ENCODE assay signal across 8 mouse cellular contexts in the genomic region with DNA sequence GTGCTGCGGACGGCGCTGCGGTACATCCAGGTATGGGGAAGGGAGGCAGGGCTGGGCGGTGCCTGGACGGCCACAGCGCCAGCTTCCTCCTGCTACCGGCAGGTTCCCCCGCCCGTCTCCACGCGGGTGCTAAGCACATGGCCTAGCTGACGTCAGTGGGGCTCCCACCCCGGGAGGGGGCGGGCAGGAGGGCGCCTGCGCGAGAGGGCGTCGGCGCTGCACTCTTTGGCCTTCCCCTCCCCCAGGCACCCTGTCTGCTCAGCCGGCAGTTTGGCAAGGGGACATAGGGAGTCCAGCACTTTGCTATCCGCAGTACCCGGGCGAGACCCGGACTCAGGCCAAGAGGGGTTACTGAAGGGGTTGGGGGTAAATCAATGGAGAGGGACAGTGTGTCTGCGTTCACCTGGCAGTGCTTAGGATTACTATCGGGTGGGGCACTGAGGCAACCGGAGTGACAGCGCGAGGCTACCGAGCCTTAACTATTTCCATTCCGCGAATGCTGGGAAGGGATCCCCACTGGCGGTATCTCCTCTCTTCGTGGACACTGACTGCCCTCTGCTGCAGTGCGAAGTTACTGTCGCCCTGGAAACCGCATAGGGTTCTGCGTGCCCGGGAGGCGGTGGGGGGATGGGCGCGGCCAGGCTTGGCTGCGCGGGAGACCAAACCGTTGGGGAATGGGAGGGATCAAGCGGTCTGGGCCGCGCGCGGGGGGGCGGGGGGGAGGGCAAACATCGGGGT. TPM values are rescaled to one million over a fixed set of nuclear protein-coding genes. Genes with fewer than 3 reads are reported as not detected.
DNase-seq lines count a peak whose midpoint lies in the region; ATAC-seq and TF ChIP-seq lines count a peak whose summit lies in the region.

No protein-coding gene starts in this region.

- peak overlapping the region; percentile 69 for H3K4me3 ChIP-seq in bone marrow macrophage, adult 2 months (ENCODE audit: insufficient read depth, low read length)
- H3K4me3 ChIP-seq in embryonic fibroblast, embryonic 13.5 days (ENCODE audit: insufficient read depth, low read length): peak overlapping the region; percentile 23
- H3K4me3 ChIP-seq in kidney, embryonic 14.5 days (ENCODE audit: low read length): peak overlapping the region; percentile 51
- peak overlapping the region; percentile 56 for H3K4me3 ChIP-seq in limb, embryonic 15.5 days
- H3K4me3 ChIP-seq in midbrain, postnatal 0 days (ENCODE audit: low read depth, low read length): peak overlapping the region; percentile 54

- peaks cover 13% of the 10 kb centered on the region; the same call in 1 of the 2 replicates for H3K36me3 ChIP-seq in kidney, embryonic 14.5 days (ENCODE audit: control insufficient read depth, insufficient read depth, low read length)
- H3K36me3 ChIP-seq in limb, embryonic 15.5 days: peaks cover 25% of the 10 kb centered on the region
- peaks cover 13% of the 10 kb centered on the region; the same call in 1 of the 2 replicates for H3K36me3 ChIP-seq in midbrain, postnatal 0 days (ENCODE audit: insufficient read depth, low read length)

- no peaks in the 10 kb centered on the region for H3K27me3 ChIP-seq in kidney, embryonic 14.5 days (ENCODE audit: control insufficient read depth, insufficient read depth, low read length)
- H3K27me3 ChIP-seq in limb, embryonic 15.5 days: no peaks in the 10 kb centered on the region
- no peaks in the 10 kb centered on the region for H3K27me3 ChIP-seq in midbrain, postnatal 0 days (ENCODE audit: insufficient read depth, low read length)

- under 1% methylated on average over 53 of the region's 54 CpGs for WGBS in kidney, embryonic 14.5 days
- under 1% methylated on average over 49 of the region's 54 CpGs for WGBS in limb, embryonic 15.5 days
- WGBS in midbrain, postnatal 0 days: under 1% methylated on average over 53 of the region's 54 CpGs

- peak overlapping the region; percentile 96 for H3K27ac ChIP-seq in bone marrow macrophage, adult 2 months (ENCODE audit: insufficient read depth, low read depth, low read length)
- H3K27ac ChIP-seq in embryonic fibroblast, embryonic 13.5 days (ENCODE audit: insufficient read depth, low read length): peak overlapping the region; percentile 99
- H3K27ac ChIP-seq in kidney, embryonic 14.5 days (ENCODE audit: low read depth, low read length): peak overlapping the region; percentile 93
- H3K27ac ChIP-seq in limb, embryonic 15.5 days: peak overlapping the region; percentile 97
- H3K27ac ChIP-seq in midbrain, postnatal 0 days (ENCODE audit: low read depth, low read length): peak overlapping the region; percentile 85

- no peak for TF ChIP-seq CTCF in bone marrow macrophage, adult 2 months (IDR thresholded peaks at IDR 0.05; ENCODE audit: low read depth, low read length)
- no peak for TF ChIP-seq CTCF in embryonic fibroblast, embryonic 13.5 days (IDR thresholded peaks at IDR 0.05; ENCODE audit: borderline replicate concordance, insufficient read depth, low read length)
- peak; percentile 51 for TF ChIP-seq CTCF in midbrain, postnatal 0 days (IDR thresholded peaks at IDR 0.05)

- H3K4me2 ChIP-seq in kidney, embryonic 14.5 days (replicated peaks; ENCODE audit: low read depth, low read length): peak overlapping the region; percentile 82
- peak overlapping the region; percentile 82 for H3K4me2 ChIP-seq in limb, embryonic 15.5 days
- H3K4me2 ChIP-seq in midbrain, postnatal 0 days (ENCODE audit: low read depth, low read length, poor library complexity, severe bottlenecking): peak overlapping the region; percentile 85

- peak; percentile 99 for DNase-seq in B cell, adult 2 months
- peak; percentile 96 for DNase-seq in heart, adult 9 months (ENCODE audit: low spot score in 2 of 2)
- peak; percentile 89 for DNase-seq in midbrain, postnatal 0 days (ENCODE audit: low spot score)
- DNase-seq in spleen, postnatal 10 days (ENCODE audit: low spot score in 2 of 2): peak; percentile 91 to 95

- H3K9me3 ChIP-seq in kidney, embryonic 14.5 days (ENCODE audit: control insufficient read depth, low read length): no peaks in the 10 kb centered on the region
- H3K9me3 ChIP-seq in limb, embryonic 15.5 days: no peaks in the 10 kb centered on the region
- H3K9me3 ChIP-seq in midbrain, postnatal 0 days (ENCODE audit: low read length): no peaks in the 10 kb centered on the region

- ATAC-seq in kidney, embryonic 14.5 days (ENCODE audit: low FRiP score, low TSS enrichment): peak; percentile 68
- peak; percentile 82 for ATAC-seq in limb, embryonic 15.5 days (ENCODE audit: insufficient number of reproducible peaks, low FRiP score, low TSS enrichment, low read depth)
- ATAC-seq in midbrain, postnatal 0 days (ENCODE audit: low FRiP score): peak; percentile 67

- TF ChIP-seq POLR2A in bone marrow macrophage, adult 2 months (IDR thresholded peaks at IDR 0.05; ENCODE audit: borderline replicate concordance, low read depth, low read length): no peak
- TF ChIP-seq POLR2A in embryonic fibroblast, embryonic 13.5 days (IDR thresholded peaks at IDR 0.05; ENCODE audit: low read depth, low read length): peak; percentile 50

- H3K9ac ChIP-seq in kidney, embryonic 14.5 days (ENCODE audit: low read depth, low read length): peak overlapping the region; percentile 62
- H3K9ac ChIP-seq in limb, embryonic 15.5 days: peak overlapping the region; percentile 50
- H3K9ac ChIP-seq in midbrain, postnatal 0 days (replicated peaks; ENCODE audit: low read length, poor library complexity, severe bottlenecking): peak overlapping the region; percentile 67

- H3K4me1 ChIP-seq in bone marrow macrophage, adult 2 months (ENCODE audit: control insufficient read depth, insufficient read depth, low read length): peaks cover 49% of the 10 kb centered on the region
- peaks cover 10% of the 10 kb centered on the region for H3K4me1 ChIP-seq in embryonic fibroblast, embryonic 13.5 days (ENCODE audit: control insufficient read depth, insufficient read depth, low read length)
- H3K4me1 ChIP-seq in kidney, embryonic 14.5 days (ENCODE audit: control insufficient read depth, insufficient read depth, low read length): peaks cover 44% of the 10 kb centered on the region
- peaks cover 59% of the 10 kb centered on the region for H3K4me1 ChIP-seq in limb, embryonic 15.5 days
- peaks cover 13% of the 10 kb centered on the region for H3K4me1 ChIP-seq in midbrain, postnatal 0 days (ENCODE audit: insufficient read depth, low read length)

RNA-seq across cellular contexts. Expression of gene Mnt, which starts 7.1 kb away (rescaled TPM):
- 26.2 and 29.9 TPM in 2 replicates for polyA plus RNA-seq in bone marrow macrophage, adult 2 months (2012; ENCODE audit: insufficient read depth, insufficient read length, missing spikeins)
- 10.9 and 14.4 TPM in 2 replicates for polyA plus RNA-seq in embryonic fibroblast, embryonic 13.5 days (2011; ENCODE audit: insufficient read length, low read depth, missing spikeins)
- polyA plus RNA-seq in kidney, embryonic 14.5 days (2014; fragmentation: Nextera tagmentation; extraction: Ambion mirVana): 4.9 and 6.6 TPM in 2 replicates
- polyA plus RNA-seq in limb, embryonic 15.5 days (2015; fragmentation: Nextera tagmentation; extraction: Ambion mirVana): 5.1 and 5.4 TPM in 2 replicates
- total RNA-seq in midbrain, postnatal 0 days (2014; rRNA removed): 17.6 and 18.6 TPM in 2 replicates
- 7.4 and 8.4 TPM in 2 replicates for polyA plus RNA-seq in midbrain, postnatal 0 days (2015; fragmentation: Nextera tagmentation; extraction: Ambion mirVana)

RNA-seq across cellular contexts. Expression of gene Sgsm2, which starts 59.0 kb away (rescaled TPM):
- polyA plus RNA-seq in bone marrow macrophage, adult 2 months (2012; ENCODE audit: insufficient read depth, insufficient read length, missing spikeins): 2.3 and 3.7 TPM in 2 replicates
- 11.4 and 15.5 TPM in 2 replicates for polyA plus RNA-seq in embryonic fibroblast, embryonic 13.5 days (2011; ENCODE audit: insufficient read length, low read depth, missing spikeins)
- polyA plus RNA-seq in kidney, embryonic 14.5 days (2014; fragmentation: Nextera tagmentation; extraction: Ambion mirVana): 4.4 and 5.7 TPM in 2 replicates
- polyA plus RNA-seq in limb, embryonic 15.5 days (2015; fragmentation: Nextera tagmentation; extraction: Ambion mirVana): 5.8 and 6.6 TPM in 2 replicates
- total RNA-seq in midbrain, postnatal 0 days (2014; rRNA removed): 49.1 and 62.8 TPM in 2 replicates
- 28.1 and 28.8 TPM in 2 replicates for polyA plus RNA-seq in midbrain, postnatal 0 days (2015; fragmentation: Nextera tagmentation; extraction: Ambion mirVana)

Comparison
In these comparisons a context has a peak if more than half of its experiments do, and no peak if none do; other contexts are left out.
1. Peak in every context shown above with its lines: DNase-seq, ATAC-seq, H3K4me3 ChIP-seq and H3K27ac ChIP-seq.